Comparison of ENCODE assay signal across 11 mouse cellular contexts in genomic region chr4:98094112-98094805, GRCm38 (mm10).
DNase-seq lines count a peak whose midpoint lies in the region; ATAC-seq and TF ChIP-seq lines count a peak whose summit lies in the region.
"Had no signal": no experiment of that assay in that cellular context is flagged by ENCODE, and none has a peak within 500 bp of the region (broad histone marks: within the 10 kb centered on the region; RNA-seq: fewer than 3 reads in every experiment).

No protein-coding gene starts in this region.

- no peak overlapping the region for H3K9ac ChIP-seq in liver, postnatal 0 days (replicated peaks)

- no peak overlapping the region for H3K27ac ChIP-seq in liver, postnatal 0 days (ENCODE audit: low read depth)

- H3K4me1 ChIP-seq in megakaryocyte, embryonic 14.5 days: peaks cover 44% of the 10 kb centered on the region
- peaks cover 27% of the 10 kb centered on the region for H3K4me1 ChIP-seq in liver, postnatal 0 days (ENCODE audit: insufficient read depth)

- DNase-seq in adrenal gland, adult 2 months: peak; percentile 22
- no peak for DNase-seq in adrenal gland, postnatal 14 days
- peak; percentile 62 for DNase-seq in liver, postnatal 0 days
- DNase-seq in left cerebral cortex, postnatal 25 days (ENCODE audit: low spot score in 2 of 2): no peak
- DNase-seq in Muller cell, postnatal 12 days (ENCODE audit: inconsistent ontology term): no peak
- no peak for DNase-seq in urinary bladder, postnatal 36 days (ENCODE audit: low spot score in 2 of 2)
- DNase-seq: adrenal gland, postnatal 25 days; cerebellum, postnatal 25 days; layer of hippocampus, adult 9-11 months had no signal

- no peaks in the 10 kb centered on the region for H3K9me3 ChIP-seq in megakaryocyte, embryonic 14.5 days
- H3K9me3 ChIP-seq in liver, postnatal 0 days (ENCODE audit: low read length): no peaks in the 10 kb centered on the region

- TF ChIP-seq EP300 in liver, postnatal 0 days (IDR thresholded peaks at IDR 0.05; ENCODE audit: low read depth): no peak

- no peak for ATAC-seq in megakaryocyte, adult 5-6 weeks (ENCODE audit: poor library complexity, severe bottlenecking)
- no peak for ATAC-seq in liver, postnatal 0 days

- H3K4me3 ChIP-seq in megakaryocyte, embryonic 14.5 days (replicated peaks): peak overlapping the region; percentile 50
- H3K4me3 ChIP-seq in liver, postnatal 0 days (ENCODE audit: low read depth, low read length): no peak overlapping the region

- WGBS in liver, postnatal 0 days (ENCODE audit: insufficient replicate concordance): 30% methylated on average over 19 of the region's 19 CpGs

- H3K27me3 ChIP-seq in megakaryocyte, embryonic 14.5 days (replicated peaks): peaks cover 1% of the 10 kb centered on the region
- H3K27me3 ChIP-seq in liver, postnatal 0 days (ENCODE audit: insufficient read depth, low read length): no peaks in the 10 kb centered on the region

- no peak for TF ChIP-seq CTCF in liver, postnatal 0 days (IDR thresholded peaks at IDR 0.05; ENCODE audit: low read depth)

- H3K36me3 ChIP-seq in megakaryocyte, embryonic 14.5 days (replicated peaks; ENCODE audit: low read length): no peaks in the 10 kb centered on the region
- H3K36me3 ChIP-seq in liver, postnatal 0 days (replicated peaks; ENCODE audit: insufficient read depth, low read length): no peaks in the 10 kb centered on the region

- intact Hi-C loops in left cerebral cortex, postnatal 25 days (cut with DNase I): no loop called here

- H3K4me2 ChIP-seq in liver, postnatal 0 days (ENCODE audit: low read depth, low read length): peak overlapping the region; percentile 27

Comparison
In these comparisons a context has a peak if more than half of its experiments do, and no peak if none do; other contexts are left out.
1. DNase-seq: peak in adrenal gland, adult 2 months (single experiment) and liver, postnatal 0 days (single experiment); none in adrenal gland, postnatal 14 days (single experiment), left cerebral cortex, postnatal 25 days (0 of 2), Muller cell, postnatal 12 days (single experiment) and urinary bladder, postnatal 36 days (0 of 2).